Mouse (Mus musculus) heart, postnatal 10 days (tissue): Measurements from ENCODE around the gene Tpcn2. TPM values are rescaled to one million over a fixed set of nuclear protein-coding genes. Genes with fewer than 3 reads are reported as not detected.

Source experiments
- total RNA-seq, 2 experiments: library from RNA; stranded (reverse); gene quantifications; 2 replicates each; pipeline ENCODE4 v1.2.3; 2021

Gene Tpcn2
- total RNA-seq, 2 experiments from 2014 or later, result 5.5 to 7.6 TPM

Other genes with a start within 250 kb of the Tpcn2 start
- not detected for gene 1810010D01Rik, start 75.9 kb downstream of the Tpcn2 start, total RNA-seq
- gene Mrgprf, start 16.8 kb upstream of the Tpcn2 start, total RNA-seq, result 1 to 10 TPM; 7.1 to 8.0 TPM
- not detected for gene Mrgprd, start 30.8 kb upstream of the Tpcn2 start, total RNA-seq